Mouse (Mus musculus) right cerebral cortex, postnatal 10 days (tissue): ENCODE results near the gene Snrpc.

Source experiments
- DNase-seq, 2 experiments: peaks; one replicate each; pipeline ENCODE4 v3.0.0; 2021; ENCODE audit warnings: low spot score in 2 of 2

Gene Snrpc

DNA sequence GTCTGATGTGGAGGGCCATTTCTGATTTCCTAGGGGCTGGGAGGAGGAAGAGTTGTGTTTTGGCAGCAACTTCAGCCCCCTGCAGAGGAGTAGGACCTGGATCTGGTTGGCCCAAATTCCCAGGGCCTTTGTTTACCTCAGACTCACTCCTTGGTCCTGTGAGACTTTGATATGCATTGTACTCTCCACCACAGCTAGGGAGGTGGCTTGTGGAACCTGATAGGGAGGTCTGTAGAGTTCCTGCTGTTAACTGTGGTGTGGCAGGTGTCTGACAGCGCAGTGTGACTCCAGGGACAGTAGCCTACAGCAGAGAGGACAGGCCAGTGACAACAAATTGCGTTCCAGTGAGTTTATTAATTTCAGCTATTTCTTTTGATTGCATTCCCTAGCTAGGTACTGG, 21.2 kb downstream of the Snrpc start:
- DNase-seq: no peak

DNA sequence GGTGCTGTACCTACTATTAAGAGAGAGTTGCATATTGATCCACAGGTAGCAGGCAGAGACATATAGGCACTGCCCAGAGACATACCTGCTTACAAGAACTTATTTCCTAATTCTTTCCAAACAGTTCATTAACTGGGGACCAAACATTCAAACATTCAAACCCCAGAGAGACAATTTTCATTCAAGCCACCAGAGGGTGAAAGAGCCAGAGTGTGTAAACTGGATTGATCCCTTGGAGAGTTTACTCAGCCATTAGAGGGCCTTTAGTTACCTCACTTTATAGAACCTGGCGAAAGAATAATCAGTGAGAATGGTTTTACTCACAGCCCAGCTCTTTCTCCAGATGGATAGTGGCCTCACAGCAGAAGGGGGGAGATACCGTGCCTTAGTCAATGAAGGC, 27.5 kb downstream of the Snrpc start:
- DNase-seq: no peak

DNA sequence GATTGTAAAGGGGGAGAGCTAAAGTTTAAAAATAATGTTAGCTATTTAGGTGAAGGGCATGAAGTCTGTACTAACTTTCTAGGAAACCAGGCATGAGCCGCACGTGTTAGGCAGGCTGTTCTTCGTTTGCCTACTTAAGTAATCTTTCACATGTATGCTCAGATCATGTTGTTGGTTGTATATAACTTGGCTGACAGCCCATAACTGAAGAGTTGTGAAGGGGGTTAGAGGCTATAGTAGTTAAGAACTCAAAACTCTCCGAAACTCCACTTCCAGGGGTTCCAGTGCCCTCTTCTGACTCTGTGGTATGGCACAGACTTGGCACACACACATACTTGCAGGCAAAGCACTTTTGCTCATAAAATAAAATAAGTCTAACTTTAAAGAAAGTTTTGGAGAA, 28.8 kb downstream of the Snrpc start:
- no peak for DNase-seq

DNA sequence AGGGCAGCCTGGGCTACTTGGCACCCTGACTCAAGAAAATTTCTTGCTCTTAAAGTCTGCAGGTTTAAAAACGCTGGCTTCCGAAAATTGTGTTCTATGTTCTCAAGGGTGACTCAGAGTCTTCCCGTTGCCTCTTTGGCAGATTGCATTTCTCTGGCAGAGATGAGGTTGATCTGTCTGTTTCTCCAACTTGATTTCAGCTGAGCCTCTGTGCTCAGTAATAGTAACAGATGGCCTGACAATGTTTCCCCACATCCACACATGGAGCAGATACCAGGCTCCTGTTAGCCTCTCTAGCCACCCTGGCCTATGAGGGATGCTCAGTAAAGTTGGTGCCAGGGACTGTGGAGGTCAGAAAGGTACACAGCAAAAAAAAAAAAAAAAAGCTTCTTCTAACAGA, 33.9 kb downstream of the Snrpc start:
- DNase-seq: peak in 1 of 2 experiments; percentile 58

DNA sequence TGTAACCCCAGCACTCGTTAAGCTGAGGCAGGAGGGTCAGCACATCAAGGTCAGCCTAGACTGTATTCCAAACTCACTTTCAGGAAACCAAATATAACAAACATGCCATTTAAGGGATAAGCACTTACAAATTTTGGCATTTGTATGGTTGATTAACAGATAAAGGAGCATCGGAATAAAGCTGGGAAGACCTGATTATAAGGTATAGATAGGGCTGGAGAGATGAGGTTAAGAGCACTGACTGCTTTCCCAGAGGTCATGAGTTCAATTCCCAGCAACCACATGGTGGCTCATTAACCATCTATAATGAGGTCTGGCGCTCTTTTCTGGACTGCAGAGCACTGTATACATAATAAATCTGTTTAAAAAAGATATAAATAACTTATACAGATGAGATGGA, 35.6 kb downstream of the Snrpc start:
- no peak for DNase-seq

DNA sequence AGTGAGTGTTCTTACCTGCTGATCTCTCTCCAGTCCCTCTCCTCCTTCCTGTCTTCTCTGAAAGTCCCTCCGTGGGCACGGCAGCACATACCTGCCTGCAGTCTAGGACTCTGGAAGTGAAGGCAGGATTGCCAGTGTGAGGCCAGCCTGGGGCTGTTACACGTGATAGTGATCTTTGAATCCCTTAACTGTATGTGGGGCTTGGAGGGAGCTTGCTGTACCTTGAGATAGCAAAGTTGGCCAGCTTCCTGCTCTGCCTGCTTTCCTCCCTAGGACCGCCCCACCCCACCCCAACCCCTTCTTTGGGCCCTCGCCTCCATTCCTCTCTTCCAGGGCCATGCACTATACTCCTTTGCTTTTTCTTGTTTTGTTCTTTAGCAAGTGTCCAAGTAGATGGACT, 36.6 kb downstream of the Snrpc start:
- DNase-seq: no peak

DNA sequence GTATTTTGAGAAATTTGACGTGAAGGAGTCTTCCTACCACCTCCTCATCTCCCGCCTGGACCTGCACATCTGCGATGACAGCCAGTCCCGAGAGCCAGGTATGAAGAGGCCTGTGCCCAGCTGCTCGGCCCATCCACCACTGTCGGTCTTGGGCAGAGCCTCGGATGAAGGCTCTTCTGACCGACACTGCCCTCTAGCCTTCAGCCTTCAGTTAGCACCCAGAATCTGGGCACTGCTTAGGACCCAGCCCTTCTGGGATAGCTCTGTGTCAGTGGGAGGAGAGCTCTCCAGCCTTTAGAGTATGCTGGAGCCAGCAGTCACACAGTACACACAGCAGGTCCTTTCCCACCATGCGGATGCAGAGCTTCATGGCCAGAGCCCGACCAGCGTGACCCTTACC, 43.6 kb downstream of the Snrpc start:
- no peak for DNase-seq

DNA sequence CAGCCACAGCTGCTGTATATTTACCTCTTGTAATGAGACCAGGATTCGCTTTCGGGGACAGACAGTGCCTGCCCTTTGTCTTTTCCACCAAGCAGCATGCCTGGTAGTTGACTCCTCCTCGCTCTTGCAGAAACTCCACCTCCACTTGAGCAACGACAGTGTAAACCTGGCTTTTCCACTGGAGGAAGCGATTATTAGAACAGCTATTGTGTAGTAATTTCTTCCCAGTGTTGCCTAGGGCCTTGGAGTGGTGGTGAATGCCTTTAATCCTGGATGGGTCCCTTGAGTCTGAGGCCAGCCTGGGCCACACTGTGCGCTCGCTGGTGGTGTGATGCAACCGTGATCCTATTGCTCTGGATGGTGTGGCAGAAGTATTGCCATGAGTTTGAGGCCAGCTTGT, 45.2 kb downstream of the Snrpc start:
- no peak for DNase-seq

DNA sequence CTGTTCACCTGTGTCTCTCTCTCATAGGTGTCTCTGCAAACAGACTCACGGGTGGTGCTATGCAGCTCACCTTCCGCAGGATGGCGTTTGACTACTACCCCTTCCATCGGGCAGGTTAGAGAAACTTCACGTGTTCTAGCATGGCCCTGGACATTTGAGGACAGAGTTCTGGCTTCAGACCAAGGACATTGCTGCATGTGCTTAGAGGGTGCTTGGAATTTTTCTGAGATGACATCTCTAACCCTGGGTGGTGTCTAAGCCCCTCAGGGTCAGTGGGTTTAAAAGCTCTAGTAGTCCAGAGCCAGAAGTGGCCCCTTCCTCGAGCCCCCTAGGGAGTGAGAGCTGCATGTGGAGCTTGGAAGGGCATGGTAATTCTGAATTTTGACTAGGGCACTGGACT, 46.0 kb downstream of the Snrpc start:
- no peak for DNase-seq

DNA sequence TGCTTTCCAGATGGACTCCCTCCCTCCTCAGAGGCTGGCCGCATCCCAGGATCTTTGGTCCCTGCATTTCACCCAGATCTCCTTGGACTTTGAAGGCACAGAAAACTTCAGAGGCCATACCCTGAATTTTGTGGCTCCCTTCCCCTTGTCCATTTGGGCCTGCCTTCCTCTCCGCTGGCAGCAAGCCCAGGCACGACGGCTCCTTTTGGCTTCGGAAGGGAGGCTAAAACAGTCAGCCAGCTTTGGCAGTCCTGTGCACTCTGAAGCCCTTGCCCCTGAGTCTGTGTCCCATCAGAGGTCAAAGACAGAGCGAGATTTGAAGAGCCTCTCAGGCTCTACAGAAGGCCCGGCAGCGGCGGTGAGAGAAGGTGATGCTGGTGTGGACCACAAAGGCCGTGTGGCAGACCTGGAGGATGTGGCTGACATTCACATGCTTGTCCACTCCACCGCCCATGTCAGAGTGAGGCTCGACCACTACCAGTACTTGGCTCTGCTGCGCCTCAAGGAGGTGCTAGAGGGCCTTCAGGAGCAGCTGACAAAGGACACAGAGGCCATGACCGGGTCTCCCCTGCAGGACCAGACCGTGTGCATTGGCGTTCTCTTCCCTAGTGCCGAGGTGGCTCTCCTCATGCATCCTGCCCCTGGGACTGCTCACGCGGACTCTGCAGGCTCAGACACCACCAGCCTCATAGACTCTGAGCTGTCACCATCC, 48.7 kb downstream of the Snrpc start:
- DNase-seq: peak in 1 of 2 experiments; percentile 60
